Mouse (Mus musculus) midbrain, embryonic 10.5 days (tissue): ENCODE measurements around the gene Epx. TPM values are rescaled to one million over a fixed set of nuclear protein-coding genes. Genes with fewer than 3 reads are reported as not detected.

ENCODE experiments used
- DNase-seq: peaks from one replicate; pipeline ENCODE4 v3.0.0-alpha.2; 2017; ENCODE audit warnings: low spot score
- H3K27ac ChIP-seq: fragments of 300-500 bp; sonication (generic); replicated peaks from 2 replicates; pipeline ENCODE4 v1.5.1; 2016; ENCODE audit warnings: mild to moderate bottlenecking
- H3K27me3 ChIP-seq: fragments of 300-500 bp; sonication (generic); 2 replicates; pipeline ENCODE4 v1.6.1; 2016; ENCODE audit warnings: low read depth, mild to moderate bottlenecking; ENCODE audit not compliant: poor library complexity, severe bottlenecking
- H3K36me3 ChIP-seq: fragments of 300-500 bp; sonication (generic); 2 replicates; pipeline ENCODE4 v1.6.1; 2016; ENCODE audit warnings: mild to moderate bottlenecking, moderate library complexity
- H3K4me1 ChIP-seq: fragments of 300-500 bp; sonication (generic); 2 replicates; pipeline ENCODE4 v1.6.1; 2016
- H3K4me3 ChIP-seq: fragments of 300-500 bp; sonication (generic); 2 replicates; pipeline ENCODE4 v1.5.1; 2016; ENCODE audit warnings: mild to moderate bottlenecking, moderate library complexity
- H3K9me3 ChIP-seq: fragments of 300-500 bp; sonication (generic); replicated peaks from 2 replicates; pipeline ENCODE4 v1.6.1; 2016; ENCODE audit warnings: mild to moderate bottlenecking
- WGBS: fragments of 180-500 bp; shearing (Covaris S2); methylation state at CpG from one replicate; pipeline ENCODE4 v1.1.7; 2016; 5-methylcytosine and 5-hydroxymethylcytosine counted together
- polyA plus RNA-seq: library from polyadenylated mRNA; unstranded; fragments of >200 nt; fragmentation: Nextera tagmentation; extraction: Ambion mirVana; gene quantifications from 2 replicates; pipeline ENCODE4 v1.2.1, GENCODE M21; 2016

Gene Epx
- polyA plus RNA-seq, 1 experiment from 2014 or later: not detected

DNA sequence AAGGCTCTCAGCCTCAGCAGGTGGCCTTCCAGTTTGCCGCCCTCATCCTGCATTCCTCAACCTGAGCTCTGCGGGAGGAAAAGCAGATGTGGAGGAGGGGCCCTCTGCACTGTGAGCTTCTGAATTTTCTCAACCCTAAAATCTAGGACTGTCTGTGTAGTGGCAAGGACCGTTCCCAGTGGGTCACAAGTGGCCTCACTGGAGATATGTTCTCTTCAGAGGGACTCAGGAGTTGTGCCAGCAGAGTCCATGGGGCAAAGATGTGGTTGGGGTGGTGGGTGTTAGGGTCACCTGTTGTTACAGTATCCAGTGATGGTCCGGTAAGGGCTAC lies 57.9 kb downstream of the Epx start:
- peak overlapping the region; percentile 81 for H3K27ac ChIP-seq

DNA sequence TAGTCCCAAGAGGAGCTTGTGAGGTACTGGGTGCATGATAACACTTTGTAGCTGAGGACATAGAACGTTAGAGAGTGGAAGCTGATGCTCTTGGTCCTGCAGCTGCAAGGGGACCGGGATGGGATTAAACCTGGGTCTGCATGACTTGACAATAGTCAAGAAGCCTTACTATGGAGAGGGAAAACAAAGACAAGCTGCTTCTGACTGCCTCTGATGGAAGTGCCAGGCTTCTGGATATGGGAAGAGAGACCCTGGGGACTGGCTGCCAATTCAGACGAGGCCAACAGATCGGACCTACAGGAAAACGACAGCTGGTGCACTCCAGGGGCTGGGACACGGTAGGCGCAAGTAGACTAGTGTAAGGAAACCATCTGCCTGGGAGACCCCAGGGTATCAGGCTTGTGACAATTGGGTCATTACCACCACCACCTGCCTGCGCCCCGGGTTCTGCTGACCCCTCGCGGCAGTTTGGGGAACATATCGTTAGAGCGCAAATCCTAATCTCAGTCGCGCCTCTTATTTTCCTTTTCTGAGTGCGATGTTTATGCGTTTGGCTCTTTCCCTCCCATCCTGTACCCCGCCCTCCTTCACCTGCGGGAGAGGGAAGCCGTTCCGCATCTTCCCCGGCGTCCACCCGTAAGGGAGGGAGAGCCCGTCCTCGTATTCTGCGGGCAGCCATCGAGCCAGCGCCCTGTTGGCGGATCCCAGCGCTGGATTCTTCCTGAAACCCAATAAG lies 58.5 kb downstream of the Epx start:
- Histone ChIP-seq H3K9me3 (no peaks in the 10 kb centered on the region), H3K27ac (peak overlapping the region; percentile 81), H3K4me3 (peak overlapping the region; percentile 55), H3K4me1 (peaks cover 22% of the 10 kb centered on the region), H3K27me3 (peaks cover 30% of the 10 kb centered on the region), H3K36me3 (no peaks in the 10 kb centered on the region)
- peak; percentile 61 for DNase-seq
- 3% methylated on average over 31 of the region's 31 CpGs for WGBS

More for the DNA sequence above, 57.9 kb downstream of the Epx start:
- Histone ChIP-seq H3K4me1 (peaks cover 21% of the 10 kb centered on the region), H3K27me3 (peaks cover 30% of the 10 kb centered on the region), H3K4me3 (peak overlapping the region; percentile 55), H3K9me3 (no peaks in the 10 kb centered on the region), H3K36me3 (no peaks in the 10 kb centered on the region)
- 30% methylated on average over 4 of the region's 4 CpGs for WGBS
- no peak for DNase-seq

DNA sequence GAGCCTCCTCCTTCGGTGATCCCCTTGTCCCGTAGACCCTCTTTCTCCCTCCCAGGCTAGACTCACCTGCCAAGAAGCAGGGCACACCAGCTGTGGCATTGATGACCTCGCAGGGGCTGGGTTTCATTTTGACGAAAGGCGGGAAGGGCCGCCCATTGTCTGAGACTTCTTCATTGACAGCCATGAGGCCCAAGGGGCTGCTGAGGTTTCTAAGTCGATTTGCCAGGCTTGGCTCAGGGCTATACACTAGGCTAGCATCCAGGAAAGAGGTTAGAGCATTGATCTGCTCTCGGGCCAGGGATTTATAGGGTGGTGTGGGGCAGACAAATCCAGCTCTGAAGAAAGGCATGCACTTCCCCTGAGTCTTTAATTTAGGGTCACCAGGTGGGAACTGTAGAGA lies 60.5 kb downstream of the Epx start:
- Histone ChIP-seq H3K4me1 (peaks cover 31% of the 10 kb centered on the region), H3K9me3 (no peaks in the 10 kb centered on the region), H3K27ac (no peak overlapping the region), H3K36me3 (no peaks in the 10 kb centered on the region), H3K27me3 (peaks cover 30% of the 10 kb centered on the region), H3K4me3 (no peak overlapping the region)
- WGBS: 72% methylated on average over 8 of the region's 8 CpGs
- DNase-seq: no peak

Other genes starting within 250 kb of the Epx start
- gene Rnf43, start 212.8 kb downstream of the Epx start, polyA plus RNA-seq: 0.95 and 1.3 TPM in 2 replicates
- 157 and 171 TPM in 2 replicates for gene Supt4a, start 138.0 kb downstream of the Epx start, polyA plus RNA-seq
- 8.2 and 14.7 TPM in 2 replicates for gene Tspoap1, start 115.0 kb downstream of the Epx start, polyA plus RNA-seq
- gene Mpo, start 82.0 kb downstream of the Epx start, polyA plus RNA-seq: 2.5 and 2.7 TPM in 2 replicates
- 0.20 and 0.56 TPM in 2 replicates for gene Lpo, start 47.2 kb downstream of the Epx start, polyA plus RNA-seq
- gene Mks1, start 22.3 kb downstream of the Epx start, polyA plus RNA-seq: 18.1 and 18.8 TPM in 2 replicates
- not detected in 2 replicates for gene Olfr462, start 16.7 kb upstream of the Epx start, polyA plus RNA-seq
- gene Olfr463, start 21.9 kb upstream of the Epx start, polyA plus RNA-seq: not detected in 2 replicates
- gene Olfr464, start 45.4 kb upstream of the Epx start, polyA plus RNA-seq: not detected in 2 replicates
- gene Dynll2, start 112.0 kb upstream of the Epx start, polyA plus RNA-seq: 28.1 and 29.1 TPM in 2 replicates
- gene Srsf1, start 171.8 kb upstream of the Epx start, polyA plus RNA-seq: 413 and 417 TPM in 2 replicates
- gene Vezf1, start 192.7 kb upstream of the Epx start, polyA plus RNA-seq: 70.5 and 73.9 TPM in 2 replicates
- gene Cuedc1, start 222.5 kb upstream of the Epx start, polyA plus RNA-seq: 26.4 and 27.2 TPM in 2 replicates